Mouse (Mus musculus) megakaryocyte, embryonic 14.5 days (primary cell): ENCODE data around the gene Snapc3.

Experiments
- FLI1 ChIP-seq: IDR thresholded peaks from 2 replicates; pipeline ENCODE4 v1.6.1; 2012; ENCODE audit warnings: low read length, inconsistent platforms, mixed read lengths
- GATA1 ChIP-seq: IDR thresholded peaks from 3 replicates; pipeline ENCODE4 v1.6.1; 2012; ENCODE audit warnings: mixed read lengths, low read length, inconsistent platforms, borderline replicate concordance

DNA sequence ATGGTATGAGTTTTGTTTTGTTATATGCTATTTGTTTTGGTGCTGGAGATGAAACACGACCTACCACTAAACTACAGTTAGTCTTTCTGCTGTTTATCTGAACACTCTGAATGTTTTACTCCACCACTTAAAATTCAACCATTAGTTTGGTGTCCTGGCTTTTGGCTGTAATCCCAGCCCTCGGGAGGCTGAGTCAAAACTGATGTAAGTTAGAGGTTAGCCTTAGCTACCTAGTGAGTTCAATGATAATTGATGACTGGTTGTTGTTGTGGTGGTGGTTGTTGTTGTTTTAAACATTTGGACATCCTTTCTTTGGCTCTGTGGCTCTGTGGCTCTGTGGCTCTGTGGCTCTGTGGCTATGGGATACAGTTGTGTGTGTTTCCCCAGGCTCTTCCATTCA lies 1.3 kb downstream of the Snapc3 start:
- TF ChIP-seq GATA1 (no peak), FLI1 (no peak)
